Mouse (Mus musculus) ovary, adult 18-20 months (tissue): ENCODE measurements around the gene Apba2.

ENCODE experiments used
- DNase-seq: peaks from one replicate; pipeline ENCODE4 v3.0.0; 2022; ENCODE audit warnings: low spot score, mixed read lengths

Apba2 gene

GRCm38 (mm10) chr7:64531297-64531696 lies 29.8 kb downstream of the Apba2 start:
- DNase-seq: no peak

- no peak for DNase-seq
Observed at GRCm38 (mm10) chr7:64533374-64533773, 31.9 kb downstream of the Apba2 start.

GRCm38 (mm10) chr7:64535269-64535668 lies 33.8 kb downstream of the Apba2 start:
- no peak for DNase-seq

GRCm38 (mm10) chr7:64539450-64540148 lies 38.1 kb downstream of the Apba2 start:
- DNase-seq: no peak

GRCm38 (mm10) chr7:64546801-64547200 lies 45.3 kb downstream of the Apba2 start:
- DNase-seq: no peak

- no peak for DNase-seq
Observed at GRCm38 (mm10) chr7:64550856-64551255, 49.4 kb downstream of the Apba2 start.

- DNase-seq: no peak
Observed at GRCm38 (mm10) chr7:64552523-64553190, 51.2 kb downstream of the Apba2 start.

- DNase-seq: no peak
Observed at GRCm38 (mm10) chr7:64561711-64562498, 60.4 kb downstream of the Apba2 start.

GRCm38 (mm10) chr7:64564891-64565571 lies 63.5 kb downstream of the Apba2 start:
- no peak for DNase-seq

GRCm38 (mm10) chr7:64566371-64567243 lies 65.1 kb downstream of the Apba2 start:
- DNase-seq: no peak

GRCm38 (mm10) chr7:64568722-64569121 lies 67.2 kb downstream of the Apba2 start:
- DNase-seq: no peak

GRCm38 (mm10) chr7:64569676-64570075 lies 68.2 kb downstream of the Apba2 start:
- no peak for DNase-seq

- no peak for DNase-seq
Observed at GRCm38 (mm10) chr7:64570914-64571313, 69.4 kb downstream of the Apba2 start.

- no peak for DNase-seq
Observed at GRCm38 (mm10) chr7:64574144-64574543, 72.6 kb downstream of the Apba2 start.

GRCm38 (mm10) chr7:64576519-64576951 lies 75.0 kb downstream of the Apba2 start:
- no peak for DNase-seq

- DNase-seq: no peak
Observed at GRCm38 (mm10) chr7:64578176-64578575, 76.7 kb downstream of the Apba2 start.

- no peak for DNase-seq
Observed at GRCm38 (mm10) chr7:64579887-64580286, 78.4 kb downstream of the Apba2 start.

GRCm38 (mm10) chr7:64580293-64580692 lies 78.8 kb downstream of the Apba2 start:
- DNase-seq: no peak

- no peak for DNase-seq
Observed at GRCm38 (mm10) chr7:64582358-64582757, 80.9 kb downstream of the Apba2 start.

- DNase-seq: no peak
Observed at GRCm38 (mm10) chr7:64583670-64584121, 82.2 kb downstream of the Apba2 start.

GRCm38 (mm10) chr7:64586133-64586532 lies 84.6 kb downstream of the Apba2 start:
- DNase-seq: no peak
